15 mouse cellular contexts compared by ENCODE assay signal in genomic region chr19:15348356-15348755, GRCm38 (mm10).
"Had no signal": no experiment of that assay in that cellular context is flagged by ENCODE, and none has a peak within 500 bp of the region (broad histone marks: within the 10 kb centered on the region; RNA-seq: fewer than 3 reads in every experiment).

No protein-coding gene starts in this region.

- H3K9me3 ChIP-seq: liver, embryonic 13.5 days; midbrain, embryonic 12.5 days had no signal

- H3K9ac ChIP-seq: liver, embryonic 13.5 days; midbrain, embryonic 12.5 days had no signal

- H3K27ac ChIP-seq: layer of hippocampus, adult 2 months; left cerebral cortex, adult 2 months; liver, embryonic 13.5 days; macrophage; midbrain, embryonic 12.5 days; stomach, postnatal 0 days had no signal

- ATAC-seq: midbrain, embryonic 16.5 days had no signal

- H3K4me1 ChIP-seq: liver, embryonic 13.5 days; midbrain, embryonic 12.5 days had no signal

- H3K4me3 ChIP-seq: layer of hippocampus, adult 2 months; left cerebral cortex, adult 2 months; liver, embryonic 13.5 days; midbrain, embryonic 12.5 days had no signal

- H3K4me2 ChIP-seq: liver, embryonic 13.5 days; midbrain, embryonic 12.5 days had no signal

- H3K36me3 ChIP-seq: liver, embryonic 13.5 days; midbrain, embryonic 12.5 days had no signal

- DNase-seq: kidney, adult 9 months; kidney, postnatal 14 days; layer of hippocampus, adult 9-11 months; layer of hippocampus, postnatal 36 days; liver, embryonic 13.5 days; lung, adult 2 months; thymus, adult 2 months; thymus, postnatal 14 days; thymus, postnatal 4 days had no signal

- H3K27me3 ChIP-seq: liver, embryonic 13.5 days; midbrain, embryonic 12.5 days had no signal
